Mouse (Mus musculus): Measurements from ENCODE around the gene Pfkfb4.

- TF ChIP-seq CTCF (IDR thresholded peaks at IDR 0.05; ENCODE audit: low read depth, low read length): no peak
- TF ChIP-seq POLR2A (IDR thresholded peaks at IDR 0.05; ENCODE audit: extremely low read depth, insufficient read depth, low read length): no peak
These were observed 68.8 kb downstream of the Pfkfb4 start for GRCm38 (mm10) chr9:109060184-109060897.

Measured in liver, adult 2 months (tissue).